Mouse (Mus musculus): Measurements from ENCODE around the gene Klrc1. TPM values are rescaled to one million over a fixed set of nuclear protein-coding genes. Genes with fewer than 3 reads are reported as not detected.
"Not testable (repeated sequence)": the region's sequence is repeated elsewhere in the genome, so short reads cannot be mapped to it uniquely, and the experiment has no call there.

The Klrc1 gene
- polyA plus RNA-seq, 1 experiment from 2014 or later, result not detected

GRCm38 (mm10) chr6:129660589-129660988, 18.2 kb downstream of the Klrc1 start, which contains the start of gene Klrc2:
Klrc2 (minus strand) TSS chr6:129660689.
- not testable (repeated sequence) for H3K27me3 ChIP-seq (ENCODE audit: control insufficient read depth, insufficient read depth, low read length); H3K4me3 ChIP-seq (ENCODE audit: low read depth, low read length); H3K4me2 ChIP-seq (ENCODE audit: low read depth, low read length); H3K4me1 ChIP-seq (ENCODE audit: control insufficient read depth, insufficient read depth, low read length); H3K9me3 ChIP-seq (ENCODE audit: control insufficient read depth, low read length); H3K27ac ChIP-seq (ENCODE audit: low read depth, low read length); H3K36me3 ChIP-seq (ENCODE audit: control insufficient read depth, insufficient read depth, low read length); H3K9ac ChIP-seq (replicated peaks; ENCODE audit: low read depth, low read length); ATAC-seq (ENCODE audit: low read depth)
- 77% methylated on average over 4 of the region's 4 CpGs for WGBS

- H3K4me2 ChIP-seq (ENCODE audit: low read depth, low read length); ATAC-seq (ENCODE audit: low read depth); H3K4me3 ChIP-seq (ENCODE audit: low read depth, low read length); H3K4me1 ChIP-seq (ENCODE audit: control insufficient read depth, insufficient read depth, low read length); H3K27ac ChIP-seq (ENCODE audit: low read depth, low read length); H3K9ac ChIP-seq (replicated peaks; ENCODE audit: low read depth, low read length); H3K36me3 ChIP-seq (ENCODE audit: control insufficient read depth, insufficient read depth, low read length); H3K9me3 ChIP-seq (ENCODE audit: control insufficient read depth, low read length); H3K27me3 ChIP-seq (ENCODE audit: control insufficient read depth, insufficient read depth, low read length): not testable (repeated sequence)
- WGBS, result 100% methylated on average over 1 of the region's 3 CpGs
Measured at GRCm38 (mm10) chr6:129644054-129644453, 34.7 kb downstream of the Klrc1 start.

GRCm38 (mm10) chr6:129643237-129643636, 35.5 kb downstream of the Klrc1 start, which contains the start of gene Klrc3:
Klrc3 (minus strand) TSS chr6:129643337.
- H3K4me3 ChIP-seq (ENCODE audit: low read depth, low read length); H3K9ac ChIP-seq (replicated peaks; ENCODE audit: low read depth, low read length); H3K27ac ChIP-seq (ENCODE audit: low read depth, low read length); H3K4me1 ChIP-seq (ENCODE audit: control insufficient read depth, insufficient read depth, low read length); H3K4me2 ChIP-seq (ENCODE audit: low read depth, low read length); H3K27me3 ChIP-seq (ENCODE audit: control insufficient read depth, insufficient read depth, low read length); ATAC-seq (ENCODE audit: low read depth); H3K36me3 ChIP-seq (ENCODE audit: control insufficient read depth, insufficient read depth, low read length); H3K9me3 ChIP-seq (ENCODE audit: control insufficient read depth, low read length): not testable (repeated sequence)
- 89% methylated on average over 3 of the region's 3 CpGs for WGBS

GRCm38 (mm10) chr6:129631046-129631445, 47.7 kb downstream of the Klrc1 start:
- H3K9ac ChIP-seq (replicated peaks; ENCODE audit: low read depth, low read length); H3K9me3 ChIP-seq (ENCODE audit: control insufficient read depth, low read length); H3K27ac ChIP-seq (ENCODE audit: low read depth, low read length); H3K4me2 ChIP-seq (ENCODE audit: low read depth, low read length); H3K4me3 ChIP-seq (ENCODE audit: low read depth, low read length); H3K4me1 ChIP-seq (ENCODE audit: control insufficient read depth, insufficient read depth, low read length); H3K36me3 ChIP-seq (ENCODE audit: control insufficient read depth, insufficient read depth, low read length); H3K27me3 ChIP-seq (ENCODE audit: control insufficient read depth, insufficient read depth, low read length); ATAC-seq (ENCODE audit: low read depth): not testable (repeated sequence)
- WGBS, result 90% methylated on average over 2 of the region's 2 CpGs

- H3K9me3 ChIP-seq (ENCODE audit: control insufficient read depth, low read length), result no peaks in the 10 kb centered on the region
- 86% methylated on average over 4 of the region's 4 CpGs for WGBS
Measured at GRCm38 (mm10) chr6:129623735-129624134, 55.0 kb downstream of the Klrc1 start, which contains the start of gene Klrk1. Klrk1 (minus strand) TSS chr6:129623864.

More at GRCm38 (mm10) chr6:129623735-129624134, 55.0 kb downstream of the Klrc1 start, which contains the start of gene Klrk1:
- H3K27me3 ChIP-seq (ENCODE audit: control insufficient read depth, insufficient read depth, low read length), result no peaks in the 10 kb centered on the region
- no peak within 1 kb of the TSS for H3K9ac ChIP-seq (replicated peaks; ENCODE audit: low read depth, low read length)
- no peak within 1 kb of the TSS for H3K27ac ChIP-seq (ENCODE audit: low read depth, low read length)
- H3K4me2 ChIP-seq (ENCODE audit: low read depth, low read length), result no peak within 1 kb of the TSS
- no peak within 1 kb of the TSS for H3K4me3 ChIP-seq (ENCODE audit: low read depth, low read length)
- H3K36me3 ChIP-seq (ENCODE audit: control insufficient read depth, insufficient read depth, low read length), result no peaks in the 10 kb centered on the region
- no peak for ATAC-seq (ENCODE audit: low read depth)
- no peaks in the 10 kb centered on the region for H3K4me1 ChIP-seq (ENCODE audit: control insufficient read depth, insufficient read depth, low read length)

Small RNAs within 50 kb of the gene (microRNA-seq; reads per million reads assigned to microRNA genes)
- gene Mir680-1, result not detected

Other genes with a start within 250 kb of the Klrc1 start
- gene Clec1a, start 227.0 kb downstream of the Klrc1 start, polyA plus RNA-seq (2014; fragmentation: Nextera tagmentation; extraction: Ambion mirVana), result 0.87 and 1.6 TPM in 2 replicates
- gene Olr1, start 171.8 kb downstream of the Klrc1 start, polyA plus RNA-seq (2014; fragmentation: Nextera tagmentation; extraction: Ambion mirVana), result not detected in 2 replicates
- 0.33 TPM in 1 of 2 replicates, not detected in the other for gene Tmem52b, start 166.4 kb downstream of the Klrc1 start, polyA plus RNA-seq (2014; fragmentation: Nextera tagmentation; extraction: Ambion mirVana)
- 60.2 and 60.6 TPM in 2 replicates for gene Gabarapl1, start 145.8 kb downstream of the Klrc1 start, polyA plus RNA-seq (2014; fragmentation: Nextera tagmentation; extraction: Ambion mirVana)
- not detected in 2 replicates for gene Klre1, start 101.1 kb downstream of the Klrc1 start, polyA plus RNA-seq (2014; fragmentation: Nextera tagmentation; extraction: Ambion mirVana)
- not detected in 2 replicates for gene Klrd1, start 87.2 kb downstream of the Klrc1 start, polyA plus RNA-seq (2014; fragmentation: Nextera tagmentation; extraction: Ambion mirVana)
- gene Klrk1, start 55.1 kb downstream of the Klrc1 start, polyA plus RNA-seq (2014; fragmentation: Nextera tagmentation; extraction: Ambion mirVana), result 0.19 and 0.43 TPM in 2 replicates
- gene Klrc3, start 35.6 kb downstream of the Klrc1 start, polyA plus RNA-seq (2014; fragmentation: Nextera tagmentation; extraction: Ambion mirVana), result not detected in 2 replicates
- not detected in 2 replicates for gene Klrc2, start 18.3 kb downstream of the Klrc1 start, polyA plus RNA-seq (2014; fragmentation: Nextera tagmentation; extraction: Ambion mirVana)
- 0.33 TPM in 1 of 2 replicates, not detected in the other for gene Klri1, start 38.2 kb upstream of the Klrc1 start, polyA plus RNA-seq (2014; fragmentation: Nextera tagmentation; extraction: Ambion mirVana)
- not detected in 2 replicates for gene Klri2, start 61.5 kb upstream of the Klrc1 start, polyA plus RNA-seq (2014; fragmentation: Nextera tagmentation; extraction: Ambion mirVana)
- gene Gm156, start 105.3 kb upstream of the Klrc1 start, polyA plus RNA-seq (2014; fragmentation: Nextera tagmentation; extraction: Ambion mirVana), result not detected in 2 replicates
- not detected in 2 replicates for gene Gm17631, start 183.7 kb upstream of the Klrc1 start, polyA plus RNA-seq (2014; fragmentation: Nextera tagmentation; extraction: Ambion mirVana)
- gene Klra17, start 197.7 kb upstream of the Klrc1 start, polyA plus RNA-seq (2014; fragmentation: Nextera tagmentation; extraction: Ambion mirVana), result not detected in 2 replicates
- gene Klra5, start 238.7 kb upstream of the Klrc1 start, polyA plus RNA-seq (2014; fragmentation: Nextera tagmentation; extraction: Ambion mirVana), result not detected in 2 replicates